Mouse (Mus musculus) cerebellum, adult 2 months (tissue): ENCODE results near the gene Scn2b. TPM values are rescaled to one million over a fixed set of nuclear protein-coding genes. Genes with fewer than 3 reads are reported as not detected.

Experiments used
- DNase-seq, 2 experiments: peaks; one replicate each; pipeline ENCODE4 v3.0.0; 2021
- H3K27ac ChIP-seq: fragments of 200-500 bp; 2 replicates; pipeline ENCODE4 v1.5.1; 2012; ENCODE audit warnings: low read length, control low read depth, inconsistent platforms; ENCODE audit not compliant: insufficient read depth
- H3K27me3 ChIP-seq: fragments of 200-500 bp; 2 replicates; pipeline ENCODE4 v1.6.1; 2012; ENCODE audit warnings: inconsistent platforms, mild to moderate bottlenecking, low read length, moderate library complexity; ENCODE audit not compliant: control insufficient read depth, insufficient read depth
- H3K4me1 ChIP-seq: fragments of 200-500 bp; 2 replicates; pipeline ENCODE4 v1.6.1; 2011; ENCODE audit warnings: low read length; ENCODE audit not compliant: control insufficient read depth, insufficient read depth
- H3K4me3 ChIP-seq: fragments of 200-500 bp; replicated peaks from 2 replicates; pipeline ENCODE3; 2011; ENCODE audit warnings: mild to moderate bottlenecking, low read depth, low read length, control low read depth; ENCODE audit not compliant: insufficient read depth
- CTCF ChIP-seq: fragments of 200-500 bp; IDR thresholded peaks from 2 replicates; pipeline ENCODE4 v1.5.1; 2011; ENCODE audit warnings: low read depth, mild to moderate bottlenecking, control low read depth, low read length, moderate library complexity, borderline replicate concordance; ENCODE audit not compliant: insufficient read depth
- POLR2A ChIP-seq: fragments of 200-500 bp; IDR thresholded peaks from 2 replicates; pipeline ENCODE4 v1.6.1; 2011; ENCODE audit warnings: low read length, control low read depth, borderline replicate concordance; ENCODE audit not compliant: insufficient read depth
- WGBS: fragments of 180-500 bp; shearing (Covaris S2); methylation state at CpG from one replicate; pipeline ENCODE4 v1.1.7; 2018; 5-methylcytosine and 5-hydroxymethylcytosine counted together
- polyA plus RNA-seq: library from polyadenylated mRNA; depleted of rRNA; stranded (reverse); fragments of >200 nt; gene quantifications from 2 replicates; pipeline ENCODE4 v1.2.3, GENCODE M21; 2012

Gene Scn2b
- polyA plus RNA-seq, 1 experiment, result 151 TPM

GRCm38 (mm10) chr9:45121001-45121400 is 3.4 kb downstream of the Scn2b start:
- H3K27ac ChIP-seq, result peak overlapping the region; percentile 100
- H3K4me1 ChIP-seq, result peaks cover 39% of the 10 kb centered on the region
- no peaks in the 10 kb centered on the region for H3K27me3 ChIP-seq
- no peak for TF ChIP-seq POLR2A
- no peak for TF ChIP-seq CTCF
- peak overlapping the region; percentile 49 for H3K4me3 ChIP-seq
- peak in 1 of 2 experiments; percentile 55 for DNase-seq
- 6% methylated on average over 6 of the region's 6 CpGs for WGBS

GRCm38 (mm10) chr9:45121769-45122168 is 4.2 kb downstream of the Scn2b start:
- WGBS, result 1% methylated on average over 10 of the region's 10 CpGs
- peak overlapping the region; percentile 65 for H3K4me3 ChIP-seq
- DNase-seq, result peak; percentile 87 to 91
- H3K4me1 ChIP-seq, result peaks cover 43% of the 10 kb centered on the region
- no peaks in the 10 kb centered on the region for H3K27me3 ChIP-seq
- peak; percentile 22; the same call in 1 of the 2 replicates for TF ChIP-seq POLR2A
- peak; percentile 97 for TF ChIP-seq CTCF
- peak overlapping the region; percentile 100 for H3K27ac ChIP-seq

- TF ChIP-seq POLR2A, result no peak
- TF ChIP-seq CTCF, result no peak
- DNase-seq, result peak; percentile 61 to 66
- peaks cover 42% of the 10 kb centered on the region for H3K4me1 ChIP-seq
- 11% methylated on average over 9 of the region's 9 CpGs for WGBS
- peak overlapping the region; percentile 61 for H3K27ac ChIP-seq
- no peaks in the 10 kb centered on the region for H3K27me3 ChIP-seq
- peak overlapping the region; percentile 65 for H3K4me3 ChIP-seq
These were observed 4.7 kb downstream of the Scn2b start for GRCm38 (mm10) chr9:45122209-45122761.

DNA sequence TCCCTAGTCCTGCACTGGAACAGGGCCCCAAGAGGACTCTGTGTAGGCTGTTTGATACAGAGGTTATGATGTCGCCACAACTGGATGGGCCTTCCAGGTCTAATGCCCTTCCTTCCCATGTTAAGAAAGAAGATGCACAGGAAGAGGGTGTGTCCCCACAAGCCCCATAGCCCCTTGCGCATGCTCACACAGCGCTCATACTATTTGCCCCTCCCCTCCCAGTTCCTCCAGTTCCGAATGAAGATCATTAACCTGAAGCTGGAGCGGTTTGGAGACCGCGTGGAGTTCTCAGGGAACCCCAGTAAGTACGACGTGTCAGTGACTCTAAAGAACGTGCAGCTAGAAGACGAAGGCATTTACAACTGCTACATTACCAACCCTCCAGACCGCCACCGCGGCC is 7.6 kb downstream of the Scn2b start:
- 92% methylated on average over 14 of the region's 14 CpGs for WGBS
- H3K4me1 ChIP-seq, result peaks cover 30% of the 10 kb centered on the region
- TF ChIP-seq POLR2A (no peak), CTCF (no peak)
- no peak for DNase-seq
- H3K27ac ChIP-seq, result no peak overlapping the region
- H3K4me3 ChIP-seq, result no peak overlapping the region
- no peaks in the 10 kb centered on the region for H3K27me3 ChIP-seq

- no peak overlapping the region for H3K27ac ChIP-seq
- H3K27me3 ChIP-seq, result no peaks in the 10 kb centered on the region
- H3K4me3 ChIP-seq, result no peak overlapping the region
- DNase-seq, result no peak
- 21% methylated on average over 7 of the region's 7 CpGs for WGBS
- H3K4me1 ChIP-seq, result peaks cover 25% of the 10 kb centered on the region
- no peak for TF ChIP-seq POLR2A
- TF ChIP-seq CTCF, result no peak
These were observed 9.4 kb downstream of the Scn2b start for GRCm38 (mm10) chr9:45126941-45127340.

GRCm38 (mm10) chr9:45130119-45130518 is 12.5 kb downstream of the Scn2b start:
- TF ChIP-seq POLR2A (no peak), CTCF (no peak)
- H3K4me3 ChIP-seq, result no peak overlapping the region
- H3K4me1 ChIP-seq, result peaks cover 10% of the 10 kb centered on the region
- no peaks in the 10 kb centered on the region for H3K27me3 ChIP-seq
- WGBS, result 81% methylated on average over 3 of the region's 3 CpGs
- no peak for DNase-seq
- H3K27ac ChIP-seq, result no peak overlapping the region

DNA sequence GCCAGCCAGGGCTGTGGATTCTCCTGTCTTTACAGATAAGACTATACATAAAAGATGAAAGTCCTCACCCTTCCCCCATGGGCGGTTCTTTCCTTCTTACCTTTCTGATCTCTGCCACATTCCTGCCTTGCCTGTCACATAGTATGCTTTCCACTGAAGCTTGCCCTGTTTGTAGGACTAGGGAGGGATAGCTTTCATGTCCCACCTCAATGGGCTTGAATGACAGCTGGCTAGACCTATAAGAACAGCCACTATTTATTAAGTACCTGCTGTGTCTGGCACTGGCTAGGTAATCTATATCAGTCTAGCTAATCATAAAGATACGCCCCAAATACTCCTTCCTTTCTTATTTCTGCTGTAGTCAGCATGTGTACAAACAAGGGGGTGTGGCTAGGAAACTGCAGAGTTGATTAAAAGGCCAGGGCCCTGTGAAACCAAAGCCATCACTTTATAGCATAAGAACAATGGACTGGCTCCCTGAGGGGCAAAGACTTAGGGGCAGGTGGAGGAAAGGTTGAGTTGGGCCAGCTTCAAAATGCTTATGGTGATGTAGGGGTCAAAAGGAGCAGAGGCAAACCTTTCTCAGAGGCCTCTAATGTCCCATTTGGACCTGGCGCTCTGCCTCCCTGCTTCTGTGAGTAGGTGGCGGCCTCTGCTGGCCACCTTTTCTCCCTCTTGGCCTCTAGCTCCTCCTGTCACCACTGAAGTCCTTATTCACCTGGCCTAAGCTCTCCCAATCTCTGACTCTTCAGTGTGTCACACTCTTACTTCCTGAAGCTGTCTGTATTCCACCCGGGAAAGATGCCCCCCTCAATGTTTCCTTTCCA is 16.1 kb downstream of the Scn2b start:
- Histone ChIP-seq H3K27me3 (no peaks in the 10 kb centered on the region; the same call in 1 of the 2 replicates), H3K4me3 (no peak overlapping the region), H3K27ac (no peak overlapping the region), H3K4me1 (peaks cover 3% of the 10 kb centered on the region; the same call in 1 of the 2 replicates)
- WGBS, result 31% methylated on average over 5 of the region's 5 CpGs
- TF ChIP-seq CTCF (peak; percentile 94), POLR2A (no peak)
- peak; percentile 78 to 84 for DNase-seq
